19 mouse cellular contexts compared by ENCODE assay signal in the genomic region with DNA sequence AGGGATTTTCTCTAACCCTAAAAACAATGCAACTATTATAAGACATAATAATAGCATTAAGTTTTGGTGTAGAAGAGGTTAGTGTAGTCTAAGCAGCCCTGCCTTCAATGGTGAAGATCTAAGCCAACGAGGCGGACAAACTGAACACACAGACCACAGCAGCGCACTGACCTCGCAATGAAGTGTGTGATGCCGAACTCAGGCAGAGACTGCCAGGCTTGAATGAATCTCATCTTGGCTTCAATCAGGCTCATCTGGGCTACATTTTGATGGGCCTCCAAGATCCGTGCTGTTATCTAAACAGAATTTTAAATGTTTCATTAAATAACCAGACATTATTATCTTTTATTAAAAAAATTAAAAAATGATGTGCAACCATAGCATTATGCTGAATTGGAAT. TPM values are rescaled to one million over a fixed set of nuclear protein-coding genes. Genes with fewer than 3 reads are reported as not detected.
DNase-seq lines count a peak whose midpoint lies in the region; ATAC-seq and TF ChIP-seq lines count a peak whose summit lies in the region.
"Had no signal": no experiment of that assay in that cellular context is flagged by ENCODE, and none has a peak within 500 bp of the region (broad histone marks: within the 10 kb centered on the region; RNA-seq: fewer than 3 reads in every experiment).

No protein-coding gene starts in this region.

- H3K27ac ChIP-seq in heart, embryonic 10.5 days, result no peak overlapping the region
- H3K27ac ChIP-seq in heart, adult 2 months, result no peak overlapping the region
- H3K27ac ChIP-seq in midbrain, embryonic 13.5 days, result no peak overlapping the region; the same call in 1 of the 2 replicates
- H3K27ac ChIP-seq in midbrain, embryonic 11.5 days (ENCODE audit: low read depth, low read length), result no peak overlapping the region
- H3K27ac ChIP-seq in hindbrain, embryonic 15.5 days (replicated peaks), result peak overlapping the region; percentile 78
- H3K27ac ChIP-seq in neural tube, embryonic 13.5 days (replicated peaks), result peak overlapping the region; percentile 47
- H3K27ac ChIP-seq: embryonic facial prominence, embryonic 13.5 days; limb, embryonic 13.5 days had no signal

- no peaks in the 10 kb centered on the region for H3K27me3 ChIP-seq in heart, embryonic 10.5 days (ENCODE audit: insufficient read depth, poor library complexity, severe bottlenecking)
- no peaks in the 10 kb centered on the region for H3K27me3 ChIP-seq in heart, adult 2 months (ENCODE audit: control insufficient read depth, insufficient read depth, low read length)
- no peaks in the 10 kb centered on the region for H3K27me3 ChIP-seq in midbrain, embryonic 13.5 days
- H3K27me3 ChIP-seq in midbrain, embryonic 11.5 days (ENCODE audit: control insufficient read depth, insufficient read depth, low read length), result no peaks in the 10 kb centered on the region
- H3K27me3 ChIP-seq in hindbrain, embryonic 15.5 days, result no peaks in the 10 kb centered on the region
- H3K27me3 ChIP-seq in neural tube, embryonic 13.5 days, result no peaks in the 10 kb centered on the region
- H3K27me3 ChIP-seq: embryonic facial prominence, embryonic 13.5 days; limb, embryonic 13.5 days; lung, embryonic 15.5 days had no signal

- peaks cover 36% of the 10 kb centered on the region for H3K4me1 ChIP-seq in heart, embryonic 10.5 days
- H3K4me1 ChIP-seq in heart, adult 2 months (ENCODE audit: control insufficient read depth, insufficient read depth, low read length), result peaks cover 16% of the 10 kb centered on the region
- H3K4me1 ChIP-seq in midbrain, embryonic 13.5 days (replicated peaks), result peaks cover 26% of the 10 kb centered on the region
- peaks cover 16% of the 10 kb centered on the region for H3K4me1 ChIP-seq in midbrain, embryonic 11.5 days (ENCODE audit: control insufficient read depth, insufficient read depth, low read length)
- H3K4me1 ChIP-seq in hindbrain, embryonic 15.5 days (replicated peaks), result peaks cover 26% of the 10 kb centered on the region
- peaks cover 28% of the 10 kb centered on the region for H3K4me1 ChIP-seq in neural tube, embryonic 13.5 days (replicated peaks)

- no peak overlapping the region for H3K4me2 ChIP-seq in midbrain, embryonic 13.5 days (replicated peaks)
- H3K4me2 ChIP-seq in midbrain, embryonic 11.5 days, result no peak overlapping the region
- H3K4me2 ChIP-seq in hindbrain, embryonic 15.5 days, result no peak overlapping the region
- H3K4me2 ChIP-seq in neural tube, embryonic 13.5 days, result no peak overlapping the region
- H3K4me2 ChIP-seq: embryonic facial prominence, embryonic 13.5 days; limb, embryonic 13.5 days; liver, embryonic 11.5 days; lung, embryonic 15.5 days had no signal

- peak; percentile 46 for DNase-seq in heart, embryonic 10.5 days (ENCODE audit: low spot score)
- DNase-seq in heart, adult 2 months, result no peak
- no peak for DNase-seq in midbrain, embryonic 11.5 days (ENCODE audit: low spot score, missing footprints)
- DNase-seq: adrenal gland, postnatal 25 days; cerebellum, adult 11-12 months; gastrocnemius, postnatal 25 days; kidney, adult 11 months; kidney, postnatal 14 days; thymus, adult 2 months; thymus, postnatal 36 days had no signal

- 0 out of 2 replicates have a peak, but pooled peaks have one; percentile 14 for ATAC-seq in midbrain, embryonic 13.5 days
- ATAC-seq in midbrain, embryonic 11.5 days (ENCODE audit: low FRiP score), result no peak
- ATAC-seq in hindbrain, embryonic 15.5 days (ENCODE audit: low FRiP score, low read depth), result peak; percentile 33; the same call in 1 of the 2 replicates
- peak; percentile 54; the same call in 1 of the 2 replicates for ATAC-seq in neural tube, embryonic 13.5 days (ENCODE audit: low read depth)
- no peak for ATAC-seq in erythroid progenitor cell, adult 5-6 weeks (replicated peaks; ENCODE audit: low FRiP score, poor library complexity, severe bottlenecking)
- ATAC-seq: CD4-positive, CD25-positive, alpha-beta regulatory T cell, adult 4 months had no signal

- peaks cover 90% of the 10 kb centered on the region for H3K36me3 ChIP-seq in heart, embryonic 10.5 days
- H3K36me3 ChIP-seq in heart, adult 2 months (ENCODE audit: control insufficient read depth, insufficient read depth, low read length), result peaks cover 30% of the 10 kb centered on the region
- H3K36me3 ChIP-seq in midbrain, embryonic 13.5 days, result peaks cover 41% of the 10 kb centered on the region
- H3K36me3 ChIP-seq in midbrain, embryonic 11.5 days (ENCODE audit: control insufficient read depth, insufficient read depth, low read length), result peaks cover 2% of the 10 kb centered on the region; the same call in 1 of the 2 replicates
- peaks cover 32% of the 10 kb centered on the region for H3K36me3 ChIP-seq in hindbrain, embryonic 15.5 days
- H3K36me3 ChIP-seq in neural tube, embryonic 13.5 days, result peaks cover 56% of the 10 kb centered on the region

- no peak overlapping the region for H3K4me3 ChIP-seq in heart, embryonic 10.5 days
- H3K4me3 ChIP-seq in heart, adult 2 months, result no peak overlapping the region
- H3K4me3 ChIP-seq in midbrain, embryonic 13.5 days (replicated peaks), result no peak overlapping the region
- H3K4me3 ChIP-seq in midbrain, embryonic 11.5 days (ENCODE audit: low read depth, low read length), result no peak overlapping the region
- H3K4me3 ChIP-seq in hindbrain, embryonic 15.5 days, result no peak overlapping the region
- H3K4me3 ChIP-seq in neural tube, embryonic 13.5 days, result no peak overlapping the region
- H3K4me3 ChIP-seq: embryonic facial prominence, embryonic 13.5 days; limb, embryonic 13.5 days; lung, embryonic 15.5 days had no signal

- H3K9me3 ChIP-seq in heart, embryonic 10.5 days, result no peaks in the 10 kb centered on the region
- no peaks in the 10 kb centered on the region for H3K9me3 ChIP-seq in midbrain, embryonic 13.5 days
- H3K9me3 ChIP-seq in midbrain, embryonic 11.5 days (ENCODE audit: control insufficient read depth, low read length), result no peaks in the 10 kb centered on the region
- no peaks in the 10 kb centered on the region for H3K9me3 ChIP-seq in hindbrain, embryonic 15.5 days
- no peaks in the 10 kb centered on the region for H3K9me3 ChIP-seq in neural tube, embryonic 13.5 days
- H3K9me3 ChIP-seq: embryonic facial prominence, embryonic 13.5 days; limb, embryonic 13.5 days; lung, embryonic 15.5 days had no signal

- WGBS in heart, embryonic 10.5 days, result 93% methylated on average over 6 of the region's 6 CpGs
- 92% methylated on average over 6 of the region's 6 CpGs for WGBS in heart, adult 2 months
- 81% methylated on average over 6 of the region's 6 CpGs for WGBS in midbrain, embryonic 13.5 days
- WGBS in midbrain, embryonic 11.5 days, result 89% methylated on average over 6 of the region's 6 CpGs
- 67% methylated on average over 6 of the region's 6 CpGs for WGBS in hindbrain, embryonic 15.5 days
- 63% methylated on average over 6 of the region's 6 CpGs for WGBS in neural tube, embryonic 13.5 days

- no peak overlapping the region for H3K9ac ChIP-seq in heart, adult 2 months (ENCODE audit: low read depth, low read length)
- no peak overlapping the region for H3K9ac ChIP-seq in midbrain, embryonic 13.5 days (replicated peaks)
- no peak overlapping the region for H3K9ac ChIP-seq in midbrain, embryonic 11.5 days (ENCODE audit: low read length)
- no peak overlapping the region for H3K9ac ChIP-seq in hindbrain, embryonic 15.5 days
- H3K9ac ChIP-seq in neural tube, embryonic 13.5 days, result no peak overlapping the region
- H3K9ac ChIP-seq: embryonic facial prominence, embryonic 13.5 days; limb, embryonic 13.5 days; lung, embryonic 15.5 days had no signal

- no peaks in the 10 kb centered on the region for H3K79me2 ChIP-seq in heart, adult 2 months (replicated peaks; ENCODE audit: control insufficient read depth, insufficient read depth, low read length)

- intact Hi-C loops in heart, adult 2 months (cut with DNase I), result loop anchor here (2.0 kb wide), 1 partner anchor 79 kb away; no protein-coding TSS in a partner anchor

- TF ChIP-seq CTCF in heart, adult 2 months (IDR thresholded peaks at IDR 0.05), result no peak

- no peak for TF ChIP-seq POLR2A in heart, adult 2 months (IDR thresholded peaks at IDR 0.05; ENCODE audit: insufficient read depth, low read depth, low read length)

- TF ChIP-seq EP300 in heart, adult 2 months (IDR thresholded peaks at IDR 0.05; ENCODE audit: insufficient read depth, low read depth, low read length), result no peak

RNA-seq across cellular contexts. Expression of a gene that starts 57.2 kb away (rescaled TPM):
- polyA plus RNA-seq in heart, embryonic 10.5 days (2016; fragmentation: Nextera tagmentation; extraction: Ambion mirVana), result 34.9 and 54.4 TPM in 2 replicates
- 10 to 100 TPM; 10.9 to 15.7 TPM for total RNA-seq in heart, adult 2 months (2021)
- polyA plus RNA-seq in heart, adult 2 months (2012; rRNA removed), result 3.6 and 6.2 TPM in 2 replicates
- polyA plus RNA-seq in midbrain, embryonic 13.5 days (2015; fragmentation: Nextera tagmentation; extraction: Ambion mirVana), result 29.2 and 30.6 TPM in 2 replicates
- 42.7 and 46.6 TPM in 2 replicates for polyA plus RNA-seq in midbrain, embryonic 11.5 days (2014; fragmentation: Nextera tagmentation; extraction: Ambion mirVana)
- polyA plus RNA-seq in hindbrain, embryonic 15.5 days (2015; fragmentation: Nextera tagmentation; extraction: Ambion mirVana), result 27.0 and 31.6 TPM in 2 replicates
- 29.9 and 31.0 TPM in 2 replicates for polyA plus RNA-seq in neural tube, embryonic 13.5 days (2015; fragmentation: Nextera tagmentation; extraction: Ambion mirVana)
- 6.7 and 25.6 TPM in 2 replicates for total RNA-seq in erythroid progenitor cell, adult 5-6 weeks (2015; ENCODE audit: low replicate concordance)
- 0.45 and 3.1 TPM in 2 replicates for total RNA-seq in erythroid progenitor cell, adult 5-6 weeks (2017; ENCODE audit: low replicate concordance)

Comparison
In these comparisons a context has a peak if more than half of its experiments do, and no peak if none do; other contexts are left out.
1. ATAC-seq: peak in midbrain, embryonic 13.5 days (single experiment), hindbrain, embryonic 15.5 days (single experiment) and neural tube, embryonic 13.5 days (single experiment); none in midbrain, embryonic 11.5 days (single experiment) and erythroid progenitor cell, adult 5-6 weeks (single experiment).
2. H3K27ac ChIP-seq: peak in hindbrain, embryonic 15.5 days (single experiment) and neural tube, embryonic 13.5 days (single experiment); none in heart, embryonic 10.5 days (single experiment), heart, adult 2 months (single experiment), midbrain, embryonic 13.5 days (single experiment) and midbrain, embryonic 11.5 days (single experiment).